Mouse (Mus musculus) liver, adult 2 months (tissue): ENCODE data around the gene Frem1.

ENCODE experiments used
- CTCF ChIP-seq: fragments of 200-500 bp; IDR thresholded peaks from 2 replicates; pipeline ENCODE4 v1.5.1; 2011; ENCODE audit warnings: low read depth, low read length, control low read depth
- POLR2A ChIP-seq: fragments of 200-500 bp; IDR thresholded peaks from 2 replicates; pipeline ENCODE4 v1.6.1; 2011; ENCODE audit warnings: low read length, control low read depth; ENCODE audit not compliant: insufficient read depth; ENCODE audit errors: extremely low read depth

DNA sequence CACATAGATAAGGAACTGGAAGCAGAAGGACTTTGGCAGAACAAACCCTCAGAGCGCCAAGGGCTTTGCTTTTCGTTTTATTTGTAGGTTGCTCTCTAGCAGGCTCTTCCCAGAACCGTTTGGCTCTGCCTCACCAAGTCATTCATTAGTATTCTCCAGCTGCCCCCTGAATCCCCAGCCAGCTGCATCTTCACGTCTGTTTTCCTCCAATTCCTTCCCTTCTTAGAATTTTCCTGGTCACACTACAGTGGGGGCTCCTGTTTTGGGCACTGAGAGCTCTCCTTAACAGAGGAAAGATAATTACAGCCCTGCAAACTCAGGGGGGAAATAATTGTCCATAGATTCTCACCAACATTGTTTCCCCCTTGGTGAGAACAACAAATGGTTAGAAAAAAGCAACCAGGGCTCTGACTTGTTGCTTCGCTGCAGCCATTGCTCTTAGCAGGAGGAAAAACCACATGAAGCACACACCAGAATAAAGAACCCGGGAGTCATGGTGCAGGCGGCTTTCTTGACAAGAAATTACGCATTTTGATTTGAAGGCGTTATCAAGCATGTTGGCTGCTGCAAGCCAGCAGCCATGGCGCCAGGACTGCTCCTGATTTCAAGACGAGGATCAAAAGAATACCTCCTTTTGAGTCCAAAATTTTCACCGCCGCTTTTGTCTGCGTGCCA lies 136.0 kb downstream of the Frem1 start:
- TF ChIP-seq CTCF (no peak), POLR2A (no peak)
